Mouse (Mus musculus) adrenal gland, adult 18-20 months (tissue): Measurements from ENCODE around the gene Krt36. TPM values are rescaled to one million over a fixed set of nuclear protein-coding genes. Genes with fewer than 3 reads are reported as not detected.

Source experiments
- DNase-seq, 2 experiments: peaks; one replicate each; pipeline ENCODE4 v3.0.0; 2021 to 2022; ENCODE audit warnings: low spot score in 2 of 2
- total RNA-seq, 2 experiments: library from RNA; stranded (reverse); gene quantifications; 1 replicate in 1 of 2; 2 replicates in 1 of 2; pipeline ENCODE4 v1.2.3; 2021

Krt36 gene
- total RNA-seq, 2 experiments from 2014 or later = 0.43 to 0.51 TPM

- no peak for DNase-seq
These were observed 16.9 kb downstream of the Krt36 start for GRCm38 (mm10) chr11:100088378-100089025.

- DNase-seq = no peak
These were observed 17.6 kb downstream of the Krt36 start, which contains the start of gene Krt32 for GRCm38 (mm10) chr11:100087861-100088260. Gene Krt32, minus strand, starts transcription at chr11:100088226.

GRCm38 (mm10) chr11:100073873-100074272 lies 31.6 kb downstream of the Krt36 start:
- DNase-seq = no peak

GRCm38 (mm10) chr11:100067293-100068036 lies 38.0 kb downstream of the Krt36 start:
- no peak for DNase-seq

- DNase-seq = no peak
These were observed 39.0 kb downstream of the Krt36 start for GRCm38 (mm10) chr11:100066236-100067010.

- no peak for DNase-seq
These were observed 46.6 kb downstream of the Krt36 start for GRCm38 (mm10) chr11:100058875-100059274.

GRCm38 (mm10) chr11:100055686-100056655 lies 49.5 kb downstream of the Krt36 start:
- peak in 1 of 2 experiments; percentile 6 for DNase-seq

Other genes with a start within 250 kb of the Krt36 start
- gene Gm11568, start 247.7 kb downstream of the Krt36 start, total RNA-seq = not detected
- not detected for gene Gm11559, start 241.2 kb downstream of the Krt36 start, total RNA-seq
- not detected for gene Krtap9-1, start 232.2 kb downstream of the Krt36 start, total RNA-seq
- gene Gm11567, start 226.4 kb downstream of the Krt36 start, total RNA-seq = not detected
- gene Krtap31-1, start 197.7 kb downstream of the Krt36 start, total RNA-seq = not detected
- not detected for gene Gm11565, start 190.9 kb downstream of the Krt36 start, total RNA-seq
- not detected for gene Krtap31-2, start 169.3 kb downstream of the Krt36 start, total RNA-seq
- gene Krtap9-5, start 157.2 kb downstream of the Krt36 start, total RNA-seq = not detected
- not detected for gene Krtap29-1, start 126.6 kb downstream of the Krt36 start, total RNA-seq
- not detected for gene Krtap16-1, start 119.0 kb downstream of the Krt36 start, total RNA-seq
- gene Krtap17-1, start 111.6 kb downstream of the Krt36 start, total RNA-seq = not detected
- not detected for gene Krt33a, start 89.4 kb downstream of the Krt36 start, total RNA-seq
- gene Krt33b, start 75.8 kb downstream of the Krt36 start, total RNA-seq = not detected
- gene Krt34, start 64.1 kb downstream of the Krt36 start, total RNA-seq = not detected
- not detected for gene Krt31, start 55.1 kb downstream of the Krt36 start, total RNA-seq
- gene Krt32, start 17.4 kb downstream of the Krt36 start, total RNA-seq = not detected
- not detected for gene Krt35, start 9.4 kb downstream of the Krt36 start, total RNA-seq
- not detected for gene Krt13, start 15.9 kb upstream of the Krt36 start, total RNA-seq
- not detected for gene Krt15, start 30.3 kb upstream of the Krt36 start, total RNA-seq
- gene Krt19, start 43.0 kb upstream of the Krt36 start, total RNA-seq = 1 to 10 TPM; 2.2 to 5.9 TPM
- gene Krt9, start 87.6 kb upstream of the Krt36 start, total RNA-seq = not detected
- gene Krt14, start 101.9 kb upstream of the Krt36 start, total RNA-seq = under 1 TPM in 1 of 2 experiments, not detected in 1; 0.54 TPM
- not detected for gene Krt16, start 143.3 kb upstream of the Krt36 start, total RNA-seq
- not detected for gene Krt17, start 155.4 kb upstream of the Krt36 start, total RNA-seq
- gene Krt42, start 164.2 kb upstream of the Krt36 start, total RNA-seq = not detected
- 1,000 to 10,000 TPM; 1,436 to 1,462 TPM for gene Eif1, start 214.3 kb upstream of the Krt36 start, total RNA-seq
- gene Gast, start 228.8 kb upstream of the Krt36 start, total RNA-seq = not detected